Mouse (Mus musculus) limb, embryonic 12.5 days (tissue): ENCODE data around the gene Wsb2. TPM values are rescaled to one million over a fixed set of nuclear protein-coding genes. Genes with fewer than 3 reads are reported as not detected.
"Not testable (repeated sequence)": the region's sequence is repeated elsewhere in the genome, so short reads cannot be mapped to it uniquely, and the experiment has no call there.

ENCODE experiments used
- ATAC-seq: fragments of 200-750 bp; cut with Nextera tagmentation; 2 replicates; pipeline ENCODE4 v1.8.0; 2017; ENCODE audit warnings: low read depth, moderate TSS enrichment; ENCODE audit not compliant: insufficient number of reproducible peaks, insufficient read depth, low FRiP score, low TSS enrichment
- H3K27ac ChIP-seq: fragments of 300-500 bp; sonication (generic); 2 replicates; pipeline ENCODE4 v1.5.1; 2016; ENCODE audit warnings: mild to moderate bottlenecking, moderate library complexity
- H3K27me3 ChIP-seq: fragments of 300-500 bp; sonication (generic); 2 replicates; pipeline ENCODE4 v1.6.1; 2016; ENCODE audit warnings: mild to moderate bottlenecking, moderate library complexity
- H3K36me3 ChIP-seq: fragments of 300-500 bp; sonication (generic); 2 replicates; pipeline ENCODE4 v1.6.1; 2016; ENCODE audit warnings: mild to moderate bottlenecking, moderate library complexity
- H3K4me1 ChIP-seq: fragments of 300-500 bp; sonication (generic); replicated peaks from 2 replicates; pipeline ENCODE4 v1.6.1; 2016
- H3K4me2 ChIP-seq: fragments of 300-500 bp; sonication (generic); 2 replicates; pipeline ENCODE4 v1.6.1; 2016; ENCODE audit warnings: mild to moderate bottlenecking, moderate library complexity
- H3K4me3 ChIP-seq: fragments of 300-500 bp; sonication (generic); replicated peaks from 2 replicates; pipeline ENCODE4 v1.5.1; 2016; ENCODE audit warnings: mild to moderate bottlenecking
- H3K9ac ChIP-seq: fragments of 300-500 bp; sonication (generic); replicated peaks from 2 replicates; pipeline ENCODE4 v1.6.1; 2016; ENCODE audit warnings: mild to moderate bottlenecking, moderate library complexity
- H3K9me3 ChIP-seq: fragments of 300-500 bp; sonication (generic); 2 replicates; pipeline ENCODE4 v1.6.1; 2016; ENCODE audit warnings: mild to moderate bottlenecking, moderate library complexity
- WGBS: fragments of 180-500 bp; shearing (Covaris S2); methylation state at CpG from one replicate; pipeline ENCODE4 v1.1.7; 2016; 5-methylcytosine and 5-hydroxymethylcytosine counted together
- polyA plus RNA-seq: library from polyadenylated mRNA; unstranded; fragments of >200 nt; fragmentation: Nextera tagmentation; extraction: Ambion mirVana; gene quantifications from 2 replicates; pipeline ENCODE4 v1.2.1, GENCODE M21; 2016

Wsb2 gene
- polyA plus RNA-seq, 1 experiment from 2014 or later: 46.5 TPM

DNA sequence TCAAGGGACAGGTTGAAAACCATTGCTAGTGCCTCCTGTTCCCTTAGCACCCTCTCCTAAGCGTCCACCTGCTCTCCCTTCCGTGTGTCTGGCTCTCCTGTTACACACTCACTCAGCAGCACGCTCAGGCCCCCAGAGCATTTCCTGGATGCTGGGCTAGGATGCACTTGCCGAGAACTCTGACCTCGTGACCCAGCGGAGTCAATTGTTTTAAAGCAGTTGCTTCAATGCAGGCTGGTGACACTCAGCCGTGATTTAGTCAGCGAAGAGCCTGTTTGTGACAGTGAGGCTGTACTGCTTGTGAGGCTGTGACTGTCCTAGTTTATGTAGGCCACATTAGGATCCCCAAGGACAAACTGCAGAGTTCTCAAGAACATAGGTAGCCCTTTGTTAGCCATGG is 10.1 kb downstream of the Wsb2 start:
- WGBS: 47% methylated on average over 8 of the region's 8 CpGs
- no peaks in the 10 kb centered on the region for H3K9me3 ChIP-seq
- H3K27ac ChIP-seq: no peak overlapping the region
- H3K27me3 ChIP-seq: no peaks in the 10 kb centered on the region
- H3K4me3 ChIP-seq: no peak overlapping the region
- H3K36me3 ChIP-seq: peaks cover 84% of the 10 kb centered on the region
- peaks cover 10% of the 10 kb centered on the region for H3K4me1 ChIP-seq
- no peak overlapping the region for H3K9ac ChIP-seq
- no peak for ATAC-seq
- H3K4me2 ChIP-seq: no peak overlapping the region

- H3K27me3 ChIP-seq: no peaks in the 10 kb centered on the region
- H3K36me3 ChIP-seq: peaks cover 87% of the 10 kb centered on the region
- no peak overlapping the region for H3K27ac ChIP-seq
- ATAC-seq: no peak
- H3K4me2 ChIP-seq: no peak overlapping the region
- H3K9me3 ChIP-seq: no peaks in the 10 kb centered on the region
- H3K9ac ChIP-seq: no peak overlapping the region
- H3K4me1 ChIP-seq: peaks cover 21% of the 10 kb centered on the region
- WGBS: 92% methylated on average over 10 of the region's 10 CpGs
- no peak overlapping the region for H3K4me3 ChIP-seq
Observed at GRCm38 (mm10) chr5:117370592-117370991, 13.5 kb downstream of the Wsb2 start.

DNA sequence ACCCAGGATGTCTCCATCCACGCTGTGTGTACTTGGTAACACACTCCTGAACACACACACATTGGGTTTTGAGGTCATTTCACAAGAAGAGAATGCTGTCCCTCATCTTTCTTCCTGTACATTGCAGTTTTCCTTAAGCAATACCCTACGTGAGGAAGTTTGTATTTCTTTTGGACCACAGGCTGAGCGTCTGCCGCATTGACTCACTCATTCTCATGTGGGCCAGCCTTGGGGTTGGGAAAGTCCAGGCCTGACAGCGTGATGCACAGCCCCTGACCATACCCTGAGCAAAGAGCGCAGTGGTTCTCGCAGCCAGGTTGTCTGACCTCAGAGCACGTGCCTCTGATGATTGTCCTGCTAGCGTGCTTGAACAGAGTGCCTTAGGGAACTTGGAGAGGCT is 16.3 kb downstream of the Wsb2 start:
- H3K4me2 ChIP-seq: no peak overlapping the region
- no peak for ATAC-seq
- H3K4me3 ChIP-seq: no peak overlapping the region
- H3K27me3 ChIP-seq: no peaks in the 10 kb centered on the region
- peaks cover 27% of the 10 kb centered on the region for H3K4me1 ChIP-seq
- H3K9ac ChIP-seq: no peak overlapping the region
- peaks cover 86% of the 10 kb centered on the region for H3K36me3 ChIP-seq
- H3K9me3 ChIP-seq: no peaks in the 10 kb centered on the region
- 88% methylated on average over 9 of the region's 9 CpGs for WGBS
- H3K27ac ChIP-seq: peak overlapping the region; percentile 59; the same call in 1 of the 2 replicates

DNA sequence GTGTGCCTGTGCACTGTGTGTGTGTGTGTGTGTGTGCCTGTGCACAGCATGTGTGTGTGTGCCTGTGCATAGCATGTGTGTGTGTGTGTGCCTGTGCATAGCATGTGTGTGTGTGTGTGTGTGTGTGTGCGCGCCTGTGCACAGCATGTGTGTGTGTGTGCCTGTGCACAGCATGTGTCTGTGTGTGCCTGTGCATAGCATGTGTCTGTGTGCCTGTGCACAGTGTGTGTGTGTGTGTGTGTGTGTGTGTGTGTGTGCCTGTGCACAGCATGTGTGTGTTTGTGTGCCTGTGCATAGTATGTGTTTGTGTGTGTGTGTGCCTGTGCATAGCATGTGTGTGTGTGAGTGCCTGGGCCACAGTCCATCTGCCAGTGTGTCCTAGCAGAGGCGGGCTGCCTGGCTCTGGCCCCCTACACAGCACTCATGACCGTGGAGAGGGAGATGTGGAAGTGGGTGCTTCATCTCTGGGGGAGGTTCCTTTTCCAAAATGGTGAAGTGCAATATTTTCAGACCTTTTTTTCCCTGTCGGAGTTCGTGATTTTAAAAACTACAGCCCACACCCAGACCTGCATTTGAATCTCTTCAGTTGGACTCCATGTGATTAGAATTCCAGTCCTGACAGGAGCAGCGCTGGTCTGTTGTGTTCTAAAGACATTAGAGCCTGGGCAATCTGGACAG is 17.4 kb downstream of the Wsb2 start:
- Histone ChIP-seq H3K4me1 (peaks cover 27% of the 10 kb centered on the region), H3K27me3 (no peaks in the 10 kb centered on the region), H3K36me3 (peaks cover 88% of the 10 kb centered on the region), H3K9ac (no peak overlapping the region), H3K9me3 (no peaks in the 10 kb centered on the region), H3K27ac (peak overlapping the region; percentile 59), H3K4me3 (no peak overlapping the region), H3K4me2 (no peak overlapping the region)
- 82% methylated on average over 7 of the region's 7 CpGs for WGBS
- ATAC-seq: no peak

GRCm38 (mm10) chr5:117376331-117376761 is 19.2 kb downstream of the Wsb2 start:
- no peaks in the 10 kb centered on the region for H3K9me3 ChIP-seq
- ATAC-seq: no peak
- H3K4me3 ChIP-seq: no peak overlapping the region
- 82% methylated on average over 11 of the region's 11 CpGs for WGBS
- H3K9ac ChIP-seq: no peak overlapping the region
- no peak overlapping the region for H3K27ac ChIP-seq
- no peak overlapping the region for H3K4me2 ChIP-seq
- peaks cover 27% of the 10 kb centered on the region for H3K4me1 ChIP-seq
- H3K36me3 ChIP-seq: peaks cover 88% of the 10 kb centered on the region
- H3K27me3 ChIP-seq: no peaks in the 10 kb centered on the region

DNA sequence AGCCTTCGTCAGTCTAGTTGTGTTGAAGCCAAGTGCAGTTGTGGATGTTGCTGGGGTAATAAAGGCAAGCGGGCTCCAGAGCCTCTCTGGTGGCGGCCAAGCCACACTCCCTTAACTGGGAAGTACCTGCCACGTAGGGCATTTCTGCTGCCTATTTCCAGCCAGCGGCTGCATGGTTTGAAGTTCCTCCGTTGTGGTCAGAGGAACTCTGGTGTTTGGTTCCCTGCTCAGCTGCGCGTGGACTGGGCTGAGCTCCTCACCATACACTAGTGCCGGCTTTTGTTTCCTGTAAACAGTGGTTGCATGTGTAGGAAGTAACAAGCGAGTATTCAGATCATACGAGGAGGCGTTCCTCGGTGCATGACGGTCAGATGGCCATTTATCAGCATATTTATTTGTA is 20.6 kb downstream of the Wsb2 start:
- Histone ChIP-seq H3K4me1 (peaks cover 27% of the 10 kb centered on the region), H3K36me3 (peaks cover 88% of the 10 kb centered on the region)
- not testable (repeated sequence) for ATAC-seq, H3K27me3 ChIP-seq, H3K9me3 ChIP-seq, H3K4me3 ChIP-seq, H3K27ac ChIP-seq, H3K4me2 ChIP-seq, H3K9ac ChIP-seq
- WGBS: 93% methylated on average over 14 of the region's 14 CpGs

- no peak overlapping the region for H3K4me2 ChIP-seq
- H3K4me1 ChIP-seq: peaks cover 10% of the 10 kb centered on the region
- no peak overlapping the region for H3K4me3 ChIP-seq
- H3K36me3 ChIP-seq: peaks cover 95% of the 10 kb centered on the region
- no peaks in the 10 kb centered on the region for H3K27me3 ChIP-seq
- no peak for ATAC-seq
- no peak overlapping the region for H3K9ac ChIP-seq
- H3K27ac ChIP-seq: no peak overlapping the region
- 80% methylated on average over 4 of the region's 4 CpGs for WGBS
- no peaks in the 10 kb centered on the region for H3K9me3 ChIP-seq
Observed at GRCm38 (mm10) chr5:117380199-117380598, 23.1 kb downstream of the Wsb2 start.

GRCm38 (mm10) chr5:117381785-117382184 is 24.7 kb downstream of the Wsb2 start:
- no peak overlapping the region for H3K9ac ChIP-seq
- H3K4me3 ChIP-seq: no peak overlapping the region
- no peak for ATAC-seq
- H3K9me3 ChIP-seq: no peaks in the 10 kb centered on the region
- H3K4me1 ChIP-seq: no peaks in the 10 kb centered on the region
- 83% methylated on average over 7 of the region's 7 CpGs for WGBS
- peaks cover 97% of the 10 kb centered on the region for H3K36me3 ChIP-seq
- no peak overlapping the region for H3K4me2 ChIP-seq
- H3K27me3 ChIP-seq: no peaks in the 10 kb centered on the region
- H3K27ac ChIP-seq: no peak overlapping the region

DNA sequence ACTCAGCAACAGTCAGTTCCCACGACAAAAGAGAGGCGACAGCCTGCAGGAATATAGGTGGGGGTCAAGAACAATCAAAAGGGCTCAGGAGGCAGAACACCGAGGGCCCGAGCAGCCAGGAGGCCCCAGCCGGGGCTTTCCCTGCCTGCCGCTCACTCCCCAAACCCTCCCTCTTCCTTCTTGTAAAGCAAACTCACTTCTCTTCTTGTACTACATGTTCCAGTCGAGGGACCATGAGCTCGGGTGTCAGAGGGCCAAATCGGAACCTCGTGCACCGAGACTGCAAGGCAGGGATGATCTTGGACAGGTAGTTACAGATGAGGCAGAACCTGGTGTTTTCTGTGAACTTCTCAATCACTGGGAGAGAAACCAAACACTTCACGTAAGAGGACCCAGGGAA is 26.1 kb downstream of the Wsb2 start:
- H3K27me3 ChIP-seq: no peaks in the 10 kb centered on the region
- no peak overlapping the region for H3K27ac ChIP-seq
- H3K9me3 ChIP-seq: no peaks in the 10 kb centered on the region
- no peak for ATAC-seq
- H3K9ac ChIP-seq: no peak overlapping the region
- H3K4me3 ChIP-seq: no peak overlapping the region
- no peak overlapping the region for H3K4me2 ChIP-seq
- peaks cover 82% of the 10 kb centered on the region for H3K36me3 ChIP-seq
- 88% methylated on average over 12 of the region's 12 CpGs for WGBS
- peaks cover 11% of the 10 kb centered on the region for H3K4me1 ChIP-seq

DNA sequence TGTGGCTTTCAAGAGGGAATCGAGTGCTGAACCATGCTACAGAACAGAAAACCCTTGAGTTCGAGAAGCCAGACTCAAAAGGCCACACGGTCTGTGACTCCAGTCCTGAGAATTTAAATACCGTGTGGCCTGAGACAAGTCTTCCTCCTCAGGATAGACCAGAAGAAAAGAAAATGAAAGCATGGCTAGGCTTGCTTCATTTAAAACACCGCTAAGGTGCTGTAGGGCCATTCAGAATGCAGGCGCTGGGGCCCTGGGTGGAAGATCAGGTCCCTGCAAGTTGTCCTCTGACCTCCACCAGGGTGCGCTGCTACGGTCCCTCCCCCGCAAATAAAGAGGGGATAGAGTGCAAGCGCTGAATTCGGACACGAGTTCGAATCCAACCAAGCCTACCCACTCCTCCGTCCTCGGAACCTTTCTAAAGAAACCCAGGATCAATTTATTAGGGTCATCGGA is 31.2 kb downstream of the Wsb2 start:
- H3K36me3 ChIP-seq: peaks cover 33% of the 10 kb centered on the region
- peaks cover 14% of the 10 kb centered on the region for H3K4me1 ChIP-seq
- peak overlapping the region; percentile 65 for H3K4me3 ChIP-seq
- peak overlapping the region; percentile 68 for H3K4me2 ChIP-seq
- H3K9me3 ChIP-seq: 0 out of 2 replicates have a peak, but pooled peaks cover 4% of the 10 kb centered on the region
- peak; percentile 18; the same call in 1 of the 2 replicates for ATAC-seq
- peak overlapping the region; percentile 74; the same call in 1 of the 2 replicates for H3K27ac ChIP-seq
- WGBS: 11% methylated on average over 16 of the region's 16 CpGs
- H3K9ac ChIP-seq: peak overlapping the region; percentile 85
- H3K27me3 ChIP-seq: no peaks in the 10 kb centered on the region

DNA sequence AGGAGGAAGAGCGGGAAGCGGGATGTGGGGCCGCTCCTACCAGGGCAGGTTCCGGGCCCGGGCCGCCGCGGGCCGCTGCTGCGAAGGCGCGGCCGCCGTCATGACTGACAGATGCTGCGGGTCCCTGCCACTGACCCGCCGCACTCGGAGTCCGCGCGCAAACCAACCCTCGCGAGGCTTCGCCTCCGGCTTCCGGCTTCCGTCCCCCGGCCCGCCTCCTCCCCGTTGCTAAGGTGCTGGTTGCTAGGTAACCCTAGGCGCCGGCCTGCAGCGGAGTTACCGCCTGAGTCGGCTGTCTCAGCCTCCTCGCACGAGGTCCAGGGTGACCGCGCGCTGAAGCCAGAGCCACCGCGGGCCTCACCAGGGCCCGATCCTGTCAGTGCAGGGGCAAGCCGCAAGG is 31.8 kb downstream of the Wsb2 start, which contains the start of gene Rfc5:
Gene Rfc5 (minus strand): TSS at position 171 of the 400 bp plus-strand sequence.
- H3K4me2 ChIP-seq: peak within 1 kb of the TSS; percentile 68
- H3K4me1 ChIP-seq: peaks cover 14% of the 10 kb centered on the region
- peak within 1 kb of the TSS; percentile 74; the same call in 1 of the 2 replicates for H3K27ac ChIP-seq
- ATAC-seq: peak; percentile 94
- peaks cover 28% of the 10 kb centered on the region for H3K36me3 ChIP-seq
- 0 out of 2 replicates have a peak, but pooled peaks cover 4% of the 10 kb centered on the region for H3K9me3 ChIP-seq
- no peaks in the 10 kb centered on the region for H3K27me3 ChIP-seq
- peak within 1 kb of the TSS; percentile 85 for H3K9ac ChIP-seq
- WGBS: under 1% methylated on average over 44 of the region's 44 CpGs
- H3K4me3 ChIP-seq: peak within 1 kb of the TSS; percentile 65
